Mouse (Mus musculus): Measurements from ENCODE around the gene Zfyve21.

GRCm38 (mm10) chr12:111817991-111818390 lies 4.0 kb downstream of the Zfyve21 start:
- TF ChIP-seq CTCF (IDR thresholded peaks at IDR 0.05; ENCODE audit: low read depth) (no peak), EP300 (IDR thresholded peaks at IDR 0.05; ENCODE audit: low read depth) (no peak)

All from liver, postnatal 0 days (tissue).